Mouse (Mus musculus): ENCODE data around the gene Cpm. TPM values are rescaled to one million over a fixed set of nuclear protein-coding genes. Genes with fewer than 3 reads are reported as not detected.

Gene Cpm
- polyA plus RNA-seq, 2 experiments = 24.4 to 41.6 TPM

DNA sequence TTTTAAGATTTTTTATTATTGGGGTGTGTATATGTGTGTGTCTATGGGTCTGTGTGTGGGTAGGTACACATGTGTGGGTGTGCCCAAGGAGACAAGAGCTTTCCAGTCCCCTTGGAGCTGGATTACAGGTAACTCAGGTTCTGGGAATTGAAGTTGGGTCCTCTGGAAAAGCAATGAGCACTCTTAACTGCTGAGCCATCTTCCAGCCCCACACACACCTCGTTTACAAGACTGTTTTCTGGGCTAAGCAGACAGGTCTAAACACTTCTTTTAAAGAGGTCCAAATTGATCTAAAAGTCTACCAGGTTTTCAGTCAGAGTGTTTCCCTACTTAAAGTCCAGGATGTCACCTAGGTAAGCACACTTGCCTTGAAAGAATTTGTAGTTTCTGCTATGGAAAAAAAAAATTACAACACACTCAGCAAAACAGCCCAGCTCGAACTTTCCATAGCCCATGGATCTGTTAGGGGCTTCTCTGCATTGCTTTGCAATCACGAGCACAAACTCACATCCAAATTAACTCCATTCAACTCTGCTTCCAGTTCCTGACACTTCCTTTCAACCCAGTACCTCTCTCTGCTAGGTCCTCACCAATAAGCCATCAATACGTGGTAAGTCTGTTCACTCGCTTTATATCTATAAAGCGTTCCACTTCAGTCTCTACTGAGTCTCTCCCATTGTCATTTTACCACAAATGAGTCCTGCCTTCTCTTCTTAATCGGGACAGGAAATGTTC lies 36.8 kb upstream of the Cpm start:
- H3K4me2 ChIP-seq (replicated peaks; ENCODE audit: low read depth, low read length, severe bottlenecking) = no peak overlapping the region
- H3K36me3 ChIP-seq (ENCODE audit: control insufficient read depth, insufficient read depth, low read length) = no peaks in the 10 kb centered on the region
- no peak overlapping the region for H3K27ac ChIP-seq (replicated peaks; ENCODE audit: low read depth, low read length)
- DNase-seq (ENCODE audit: low spot score) (no peak), ATAC-seq (ENCODE audit: low FRiP score, low read depth) (no peak)
- TF ChIP-seq POLR2A (IDR thresholded peaks at IDR 0.05; ENCODE audit: borderline replicate concordance, extremely low read depth, insufficient read depth, insufficient read length) = no peak
- WGBS = 57% methylated on average over 7 of the region's 7 CpGs
- H3K9me3 ChIP-seq (ENCODE audit: control insufficient read depth, low read length) = no peaks in the 10 kb centered on the region
- H3K4me3 ChIP-seq (replicated peaks; ENCODE audit: low read length) = no peak overlapping the region
- no peaks in the 10 kb centered on the region for H3K27me3 ChIP-seq (ENCODE audit: control insufficient read depth, insufficient read depth, low read length)
- peaks cover 6% of the 10 kb centered on the region for H3K4me1 ChIP-seq (ENCODE audit: control insufficient read depth, insufficient read depth, low read length)
- no peak overlapping the region for H3K9ac ChIP-seq (ENCODE audit: low read depth, low read length, severe bottlenecking)

DNA sequence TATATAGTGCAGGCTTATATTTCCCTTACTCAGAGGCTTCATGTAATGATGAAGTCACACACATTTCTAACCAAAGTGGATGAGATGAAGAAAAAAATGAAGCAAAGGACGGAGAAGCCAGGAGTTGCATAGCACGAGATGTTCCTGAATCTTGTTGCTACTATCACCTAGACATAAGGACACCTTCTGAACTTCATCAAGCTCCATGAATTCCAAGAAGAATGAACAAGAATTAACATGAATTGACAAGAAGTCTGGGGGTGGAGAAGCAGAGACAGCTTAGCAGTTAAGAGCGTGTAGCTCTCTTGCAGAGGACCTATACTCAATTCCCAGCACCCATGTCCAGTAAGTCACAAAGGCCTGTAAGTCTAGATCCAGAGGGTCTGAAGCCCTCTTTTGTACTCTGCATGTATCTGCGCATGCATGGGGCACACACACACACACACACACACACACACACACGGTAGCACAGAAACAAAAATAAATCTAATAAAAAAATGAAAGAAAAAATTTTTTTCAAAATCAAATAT lies 36.2 kb upstream of the Cpm start:
- WGBS = 89% methylated on average over 5 of the region's 5 CpGs
- Histone ChIP-seq H3K36me3 (ENCODE audit: control insufficient read depth, insufficient read depth, low read length) (no peaks in the 10 kb centered on the region), H3K4me1 (ENCODE audit: control insufficient read depth, insufficient read depth, low read length) (peaks cover 6% of the 10 kb centered on the region), H3K27ac (replicated peaks; ENCODE audit: low read depth, low read length) (no peak overlapping the region), H3K27me3 (ENCODE audit: control insufficient read depth, insufficient read depth, low read length) (no peaks in the 10 kb centered on the region), H3K4me2 (replicated peaks; ENCODE audit: low read depth, low read length, severe bottlenecking) (no peak overlapping the region), H3K4me3 (replicated peaks; ENCODE audit: low read length) (no peak overlapping the region), H3K9ac (ENCODE audit: low read depth, low read length, severe bottlenecking) (no peak overlapping the region), H3K9me3 (ENCODE audit: control insufficient read depth, low read length) (no peaks in the 10 kb centered on the region)
- no peak for ATAC-seq (ENCODE audit: low FRiP score, low read depth)
- DNase-seq (ENCODE audit: low spot score) = no peak
- TF ChIP-seq POLR2A (IDR thresholded peaks at IDR 0.05; ENCODE audit: borderline replicate concordance, extremely low read depth, insufficient read depth, insufficient read length) = no peak

DNA sequence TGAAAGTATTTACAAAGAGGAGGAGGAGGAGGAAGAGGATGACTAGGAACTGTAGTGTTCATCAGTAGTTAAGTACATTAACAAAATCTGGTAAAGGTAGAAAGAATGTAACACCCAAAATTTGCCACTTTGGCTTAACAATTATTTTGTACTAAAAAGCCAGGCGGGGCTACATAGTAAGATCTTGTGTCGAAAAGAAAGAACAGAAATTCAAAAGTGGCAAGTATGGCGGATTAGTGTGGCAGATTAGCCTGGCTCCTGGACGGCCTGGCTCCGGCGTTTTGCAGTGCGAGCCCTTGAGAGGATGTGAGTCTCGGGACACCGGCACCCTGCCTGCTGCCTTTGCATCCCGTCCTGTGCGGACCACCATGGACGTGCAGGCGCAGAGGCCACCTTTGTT lies 35.4 kb upstream of the Cpm start:
- WGBS = 93% methylated on average over 13 of the region's 13 CpGs
- TF ChIP-seq POLR2A (IDR thresholded peaks at IDR 0.05; ENCODE audit: borderline replicate concordance, extremely low read depth, insufficient read depth, insufficient read length) = no peak

DNA sequence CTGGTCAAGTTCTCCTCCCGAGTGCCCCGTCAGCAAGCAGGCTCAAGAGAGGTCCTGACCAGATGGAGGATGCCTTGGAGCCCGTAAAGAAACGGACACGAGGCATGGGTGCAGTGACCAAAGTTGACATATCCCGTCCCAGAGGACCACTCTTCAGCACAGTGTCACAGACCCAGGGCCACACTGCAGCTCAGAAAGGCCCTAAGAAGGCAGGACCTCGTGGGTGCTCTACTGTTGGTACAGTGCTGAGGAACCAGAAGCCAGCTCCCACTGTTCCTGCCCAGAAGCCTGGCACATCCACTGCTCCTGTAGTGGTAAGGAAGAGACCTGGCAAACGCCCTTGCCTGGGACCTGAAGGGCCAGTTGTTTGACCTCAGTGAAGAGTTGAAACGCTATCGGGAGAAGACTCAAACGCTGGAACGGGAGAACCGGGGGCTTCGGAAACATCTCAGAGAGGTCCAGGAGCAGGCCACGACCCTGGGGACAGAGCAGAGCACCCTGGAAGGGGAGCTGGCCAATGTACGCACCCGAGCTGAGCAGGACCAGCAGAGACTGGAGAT lies 34.9 kb upstream of the Cpm start:
- Histone ChIP-seq H3K27me3 (ENCODE audit: control insufficient read depth, insufficient read depth, low read length) (no peaks in the 10 kb centered on the region), H3K27ac (replicated peaks; ENCODE audit: low read depth, low read length) (no peak overlapping the region), H3K36me3 (ENCODE audit: control insufficient read depth, insufficient read depth, low read length) (no peaks in the 10 kb centered on the region), H3K4me3 (replicated peaks; ENCODE audit: low read length) (no peak overlapping the region), H3K9ac (ENCODE audit: low read depth, low read length, severe bottlenecking) (no peak overlapping the region), H3K9me3 (ENCODE audit: control insufficient read depth, low read length) (no peaks in the 10 kb centered on the region), H3K4me1 (ENCODE audit: control insufficient read depth, insufficient read depth, low read length) (peaks cover 6% of the 10 kb centered on the region), H3K4me2 (replicated peaks; ENCODE audit: low read depth, low read length, severe bottlenecking) (no peak overlapping the region)
- TF ChIP-seq POLR2A (IDR thresholded peaks at IDR 0.05; ENCODE audit: borderline replicate concordance, extremely low read depth, insufficient read depth, insufficient read length) = no peak
- 92% methylated on average over 17 of the region's 17 CpGs for WGBS
- DNase-seq (ENCODE audit: low spot score) (no peak), ATAC-seq (ENCODE audit: low FRiP score, low read depth) (no peak)

More for the DNA sequence above, 35.4 kb upstream of the Cpm start:
- Histone ChIP-seq H3K27me3 (ENCODE audit: control insufficient read depth, insufficient read depth, low read length) (no peaks in the 10 kb centered on the region), H3K9me3 (ENCODE audit: control insufficient read depth, low read length) (no peaks in the 10 kb centered on the region), H3K36me3 (ENCODE audit: control insufficient read depth, insufficient read depth, low read length) (no peaks in the 10 kb centered on the region), H3K4me2 (replicated peaks; ENCODE audit: low read depth, low read length, severe bottlenecking) (no peak overlapping the region), H3K9ac (ENCODE audit: low read depth, low read length, severe bottlenecking) (no peak overlapping the region), H3K4me3 (replicated peaks; ENCODE audit: low read length) (no peak overlapping the region), H3K27ac (replicated peaks; ENCODE audit: low read depth, low read length) (no peak overlapping the region), H3K4me1 (ENCODE audit: control insufficient read depth, insufficient read depth, low read length) (peaks cover 6% of the 10 kb centered on the region)
- DNase-seq (ENCODE audit: low spot score) (no peak), ATAC-seq (ENCODE audit: low FRiP score, low read depth) (no peak)

DNA sequence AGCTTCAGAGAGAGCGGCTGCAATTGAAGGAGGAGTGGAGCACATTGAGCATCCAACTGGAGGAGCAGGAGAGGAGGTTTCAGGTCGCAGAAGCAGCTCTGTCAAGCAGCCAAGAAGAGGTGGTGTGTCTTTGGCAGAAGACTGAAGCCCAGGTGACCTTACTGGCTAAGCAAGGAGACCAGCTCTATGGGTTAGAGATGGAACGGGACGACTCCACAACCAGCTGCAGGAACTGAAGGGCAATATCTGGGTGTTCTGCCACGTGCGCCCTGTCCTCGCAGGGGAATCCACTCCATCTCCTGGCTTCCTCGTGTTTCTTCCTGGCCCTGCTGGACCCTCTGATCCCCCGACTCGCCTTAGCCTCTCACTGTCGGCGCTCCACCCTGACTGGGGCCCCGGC lies 34.4 kb upstream of the Cpm start:
- no peak for TF ChIP-seq POLR2A (IDR thresholded peaks at IDR 0.05; ENCODE audit: borderline replicate concordance, extremely low read depth, insufficient read depth, insufficient read length)
- 93% methylated on average over 11 of the region's 13 CpGs for WGBS
- H3K4me2 ChIP-seq (replicated peaks; ENCODE audit: low read depth, low read length, severe bottlenecking) = no peak overlapping the region
- H3K4me1 ChIP-seq (ENCODE audit: control insufficient read depth, insufficient read depth, low read length) = peaks cover 6% of the 10 kb centered on the region
- DNase-seq (ENCODE audit: low spot score) (no peak), ATAC-seq (ENCODE audit: low FRiP score, low read depth) (no peak)
- H3K27me3 ChIP-seq (ENCODE audit: control insufficient read depth, insufficient read depth, low read length) = no peaks in the 10 kb centered on the region
- H3K9me3 ChIP-seq (ENCODE audit: control insufficient read depth, low read length) = no peaks in the 10 kb centered on the region
- no peak overlapping the region for H3K9ac ChIP-seq (ENCODE audit: low read depth, low read length, severe bottlenecking)
- no peaks in the 10 kb centered on the region for H3K36me3 ChIP-seq (ENCODE audit: control insufficient read depth, insufficient read depth, low read length)
- no peak overlapping the region for H3K4me3 ChIP-seq (replicated peaks; ENCODE audit: low read length)
- H3K27ac ChIP-seq (replicated peaks; ENCODE audit: low read depth, low read length) = no peak overlapping the region
